ENCODE assay signal across 7 mouse cellular contexts in the genomic region with DNA sequence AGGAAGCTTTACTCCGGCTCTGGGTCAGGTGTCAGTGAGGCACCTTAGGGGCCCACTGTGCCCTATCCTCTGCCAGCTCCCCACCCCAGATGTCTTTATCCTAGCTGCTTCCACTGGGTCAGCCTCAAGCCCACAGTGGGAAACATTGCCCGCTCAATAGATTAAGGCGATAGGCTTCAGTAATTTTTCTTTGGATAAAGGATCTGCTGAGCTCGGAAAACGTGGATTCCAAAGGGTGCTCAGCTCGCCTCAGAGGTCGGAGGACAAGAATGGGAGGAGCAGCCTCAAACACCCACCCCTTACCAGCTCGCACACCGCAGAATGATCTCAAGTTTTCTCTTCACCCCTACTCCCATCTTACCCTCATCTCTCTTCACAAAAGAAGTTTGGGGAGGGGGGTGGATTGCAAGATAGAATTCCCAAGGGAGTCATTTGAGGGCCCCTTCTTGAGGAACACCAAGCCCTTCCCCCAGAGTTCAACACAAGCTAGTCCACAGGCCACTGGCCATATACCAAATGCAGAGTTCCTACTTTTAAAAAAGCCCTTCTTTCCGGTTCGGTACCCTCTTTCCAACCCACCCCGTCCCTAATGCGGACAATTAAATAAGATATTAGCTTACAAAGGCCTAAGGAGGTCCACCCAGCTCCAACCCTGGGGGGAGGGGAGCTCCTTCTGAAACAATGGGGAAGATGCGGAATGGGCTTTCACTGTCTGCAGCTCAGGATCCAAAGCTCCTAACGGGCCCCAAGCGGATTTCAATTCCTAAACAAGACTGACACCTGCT. TPM values are rescaled to one million over a fixed set of nuclear protein-coding genes. Genes with fewer than 3 reads are reported as not detected.
DNase-seq lines count a peak whose midpoint lies in the region; ATAC-seq lines count a peak whose summit lies in the region.

No protein-coding gene starts in this region.

- WGBS in hindbrain, embryonic 14.5 days, result 2% methylated on average over 16 of the region's 16 CpGs
- WGBS in liver, embryonic 11.5 days, result 11% methylated on average over 16 of the region's 16 CpGs

- peak overlapping the region; percentile 91 for H3K4me2 ChIP-seq in hindbrain, embryonic 14.5 days (replicated peaks)
- H3K4me2 ChIP-seq in liver, embryonic 11.5 days, result peak overlapping the region; percentile 90

- H3K27ac ChIP-seq in hindbrain, embryonic 14.5 days, result peak overlapping the region; percentile 96
- H3K27ac ChIP-seq in liver, embryonic 11.5 days (ENCODE audit: low read depth, low read length), result 0 out of 2 replicates have a peak overlapping the region, but pooled peaks have one; percentile 65

- H3K36me3 ChIP-seq in hindbrain, embryonic 14.5 days (replicated peaks; ENCODE audit: control insufficient read depth, insufficient read depth), result peaks cover 34% of the 10 kb centered on the region
- H3K36me3 ChIP-seq in liver, embryonic 11.5 days (ENCODE audit: control insufficient read depth, insufficient read depth, low read length), result peaks cover 19% of the 10 kb centered on the region

- peak overlapping the region; percentile 58 for H3K4me3 ChIP-seq in hindbrain, embryonic 14.5 days (replicated peaks; ENCODE audit: low read length)
- peak overlapping the region; percentile 72 for H3K4me3 ChIP-seq in liver, embryonic 11.5 days (ENCODE audit: low read depth, low read length)

- DNase-seq in thymus, postnatal 0 days (ENCODE audit: low spot score), result peak; percentile 43
- no peak for DNase-seq in thymus, postnatal 4 days
- peak; percentile 74 for DNase-seq in embryo, embryonic 10 days (ENCODE audit: low spot score)
- peak; percentile 69 for DNase-seq in hindbrain, embryonic 14.5 days (ENCODE audit: low spot score)
- DNase-seq in liver, embryonic 11.5 days (ENCODE audit: low spot score), result no peak
- DNase-seq in retina, embryonic 14.5 days (ENCODE audit: low spot score), result peak; percentile 69
- DNase-seq in left cerebral cortex, postnatal 4 days, result no peak

- intact Hi-C loops in left cerebral cortex, postnatal 4 days (cut with DNase I), result no loop called here

- no peaks in the 10 kb centered on the region for H3K27me3 ChIP-seq in hindbrain, embryonic 14.5 days (ENCODE audit: control insufficient read depth, insufficient read depth, low read length)
- peaks cover 30% of the 10 kb centered on the region for H3K27me3 ChIP-seq in liver, embryonic 11.5 days (replicated peaks; ENCODE audit: control insufficient read depth, insufficient read depth, low read length)

- H3K9me3 ChIP-seq in hindbrain, embryonic 14.5 days (ENCODE audit: control insufficient read depth, low read length), result no peaks in the 10 kb centered on the region
- H3K9me3 ChIP-seq in liver, embryonic 11.5 days (ENCODE audit: control insufficient read depth, low read length), result 0 out of 2 replicates have a peak, but pooled peaks cover 2% of the 10 kb centered on the region

- ATAC-seq in hindbrain, embryonic 14.5 days (ENCODE audit: low FRiP score), result peak; percentile 67
- ATAC-seq in liver, embryonic 11.5 days (replicated peaks; ENCODE audit: low FRiP score), result peak; percentile 46

- H3K9ac ChIP-seq in hindbrain, embryonic 14.5 days, result peak overlapping the region; percentile 77
- peak overlapping the region; percentile 73; the same call in 1 of the 2 replicates for H3K9ac ChIP-seq in liver, embryonic 11.5 days (ENCODE audit: low read depth, low read length)

- H3K4me1 ChIP-seq in hindbrain, embryonic 14.5 days (replicated peaks; ENCODE audit: control insufficient read depth, insufficient read depth, low read length), result peaks cover 44% of the 10 kb centered on the region
- H3K4me1 ChIP-seq in liver, embryonic 11.5 days (replicated peaks; ENCODE audit: control insufficient read depth, insufficient read depth, low read length), result peaks cover 10% of the 10 kb centered on the region

RNA-seq across cellular contexts. Expression of a gene that starts 11.7 kb away (rescaled TPM):
- polyA plus RNA-seq in thymus, postnatal 0 days (2015; fragmentation: Nextera tagmentation; extraction: Ambion mirVana), result 33.9 and 37.6 TPM in 2 replicates
- polyA plus RNA-seq in hindbrain, embryonic 14.5 days (2014; fragmentation: Nextera tagmentation; extraction: Ambion mirVana), result 37.1 and 37.8 TPM in 2 replicates
- 44.7 and 52.2 TPM in 2 replicates for polyA plus RNA-seq in liver, embryonic 11.5 days (2014; fragmentation: Nextera tagmentation; extraction: Ambion mirVana)
- 10 to 100 TPM; 39.2 to 47.4 TPM for total RNA-seq in left cerebral cortex, postnatal 4 days (2021)

RNA-seq across cellular contexts. Expression of a gene that starts 11.9 kb away (rescaled TPM):
- 6.2 and 7.3 TPM in 2 replicates for polyA plus RNA-seq in thymus, postnatal 0 days (2015; fragmentation: Nextera tagmentation; extraction: Ambion mirVana)
- 47.5 and 50.0 TPM in 2 replicates for polyA plus RNA-seq in hindbrain, embryonic 14.5 days (2014; fragmentation: Nextera tagmentation; extraction: Ambion mirVana)
- 9.8 and 11.6 TPM in 2 replicates for polyA plus RNA-seq in liver, embryonic 11.5 days (2014; fragmentation: Nextera tagmentation; extraction: Ambion mirVana)
- 10 to 100 TPM; 45.9 to 48.7 TPM for total RNA-seq in left cerebral cortex, postnatal 4 days (2021)

RNA-seq across cellular contexts. Expression of a gene that starts 37.3 kb away (rescaled TPM):
- polyA plus RNA-seq in thymus, postnatal 0 days (2015; fragmentation: Nextera tagmentation; extraction: Ambion mirVana), result 10.9 and 13.2 TPM in 2 replicates
- 58.2 and 60.4 TPM in 2 replicates for polyA plus RNA-seq in hindbrain, embryonic 14.5 days (2014; fragmentation: Nextera tagmentation; extraction: Ambion mirVana)
- polyA plus RNA-seq in liver, embryonic 11.5 days (2014; fragmentation: Nextera tagmentation; extraction: Ambion mirVana), result 9.8 and 10.6 TPM in 2 replicates
- 10 to 100 TPM; 38.3 to 40.8 TPM for total RNA-seq in left cerebral cortex, postnatal 4 days (2021)

RNA-seq across cellular contexts. Expression of a gene that starts 37.7 kb away (rescaled TPM):
- 45.0 and 46.0 TPM in 2 replicates for polyA plus RNA-seq in thymus, postnatal 0 days (2015; fragmentation: Nextera tagmentation; extraction: Ambion mirVana)
- polyA plus RNA-seq in hindbrain, embryonic 14.5 days (2014; fragmentation: Nextera tagmentation; extraction: Ambion mirVana), result 55.7 and 56.6 TPM in 2 replicates
- polyA plus RNA-seq in liver, embryonic 11.5 days (2014; fragmentation: Nextera tagmentation; extraction: Ambion mirVana), result 35.7 and 44.6 TPM in 2 replicates
- total RNA-seq in left cerebral cortex, postnatal 4 days (2021), result 10 to 100 TPM; 48.0 to 56.4 TPM

RNA-seq across cellular contexts. Expression of a gene that starts 39.6 kb away (rescaled TPM):
- not detected in 2 replicates for polyA plus RNA-seq in thymus, postnatal 0 days (2015; fragmentation: Nextera tagmentation; extraction: Ambion mirVana)
- not detected in 2 replicates for polyA plus RNA-seq in hindbrain, embryonic 14.5 days (2014; fragmentation: Nextera tagmentation; extraction: Ambion mirVana)
- not detected in 2 replicates for polyA plus RNA-seq in liver, embryonic 11.5 days (2014; fragmentation: Nextera tagmentation; extraction: Ambion mirVana)
- not detected for total RNA-seq in left cerebral cortex, postnatal 4 days (2021)

Comparison
In these comparisons a context has a peak if more than half of its experiments do, and no peak if none do; other contexts are left out.
1. DNase-seq: peak in thymus, postnatal 0 days (single experiment), embryo, embryonic 10 days (single experiment), hindbrain, embryonic 14.5 days (single experiment) and retina, embryonic 14.5 days (single experiment); none in thymus, postnatal 4 days (single experiment), liver, embryonic 11.5 days (single experiment) and left cerebral cortex, postnatal 4 days (single experiment).